Mouse (Mus musculus) embryonic fibroblast, embryonic 13.5 days (primary cell): Measurements from ENCODE around the gene Zbtb12. TPM values are rescaled to one million over a fixed set of nuclear protein-coding genes. Genes with fewer than 3 reads are reported as not detected.
A peak's percentile ranks its signal among the peaks of the same experiment; 100 is the strongest.
"Not testable (repeated sequence)": the region's sequence is repeated elsewhere in the genome, so short reads cannot be mapped to it uniquely, and the experiment has no call there.

ENCODE experiments used
- H3K27ac ChIP-seq: 2 replicates; pipeline ENCODE4 v1.5.1; 2012; ENCODE audit warnings: low read length, control low read depth, inconsistent platforms; ENCODE audit not compliant: insufficient read depth
- H3K4me1 ChIP-seq: 2 replicates; pipeline ENCODE4 v1.6.1; 2011; ENCODE audit warnings: low read length; ENCODE audit not compliant: control insufficient read depth, insufficient read depth
- H3K4me3 ChIP-seq: 2 replicates; pipeline ENCODE4 v1.5.1; 2011; ENCODE audit warnings: mild to moderate bottlenecking, control low read depth, low read length; ENCODE audit not compliant: insufficient read depth
- CTCF ChIP-seq: IDR thresholded peaks from 2 replicates; pipeline ENCODE4 v1.5.1; 2011; ENCODE audit warnings: mild to moderate bottlenecking, control low read depth, low read length, moderate library complexity, borderline replicate concordance; ENCODE audit not compliant: insufficient read depth
- POLR2A ChIP-seq: IDR thresholded peaks from 2 replicates; pipeline ENCODE4 v1.6.1; 2011; ENCODE audit warnings: low read depth, mild to moderate bottlenecking, control low read depth, low read length, moderate library complexity
- polyA plus RNA-seq: library from polyadenylated mRNA; stranded (reverse); fragments of >200 nt; gene quantifications from 2 replicates; pipeline ENCODE4 v1.2.4, GENCODE M21; 2011; ENCODE audit warnings: low read depth; ENCODE audit not compliant: missing spikeins, insufficient read length

Zbtb12 gene
- polyA plus RNA-seq, 1 experiment, result 16.2 TPM

GRCm38 (mm10) chr17:34899890-34900243 lies 20.6 kb downstream of the Zbtb12 start:
- peak overlapping the region; percentile 79 for H3K4me3 ChIP-seq
- H3K27ac ChIP-seq, result peak overlapping the region; percentile 82
- H3K4me1 ChIP-seq, result no peaks in the 10 kb centered on the region
- TF ChIP-seq CTCF (no peak), POLR2A (peak; percentile 5; the same call in 1 of the 2 replicates)

- not testable (repeated sequence) for H3K4me1 ChIP-seq, H3K27ac ChIP-seq, H3K4me3 ChIP-seq
Measured at GRCm38 (mm10) chr17:34900826-34901225, 21.5 kb downstream of the Zbtb12 start.

- H3K4me3 ChIP-seq, H3K27ac ChIP-seq, H3K4me1 ChIP-seq: not testable (repeated sequence)
Measured at GRCm38 (mm10) chr17:34901948-34902347, 22.7 kb downstream of the Zbtb12 start.

GRCm38 (mm10) chr17:34902895-34903294 lies 23.6 kb downstream of the Zbtb12 start:
- Histone ChIP-seq H3K4me3 (no peak overlapping the region), H3K4me1 (no peaks in the 10 kb centered on the region), H3K27ac (no peak overlapping the region)
- TF ChIP-seq CTCF (no peak), POLR2A (no peak)

GRCm38 (mm10) chr17:34910982-34911381 lies 31.7 kb downstream of the Zbtb12 start:
- TF ChIP-seq CTCF (no peak), POLR2A (no peak)
- H3K4me1 ChIP-seq, result no peaks in the 10 kb centered on the region
- H3K27ac ChIP-seq, result no peak overlapping the region
- no peak overlapping the region for H3K4me3 ChIP-seq

GRCm38 (mm10) chr17:34911945-34912351 lies 32.7 kb downstream of the Zbtb12 start:
- no peak overlapping the region for H3K27ac ChIP-seq
- H3K4me1 ChIP-seq, result no peaks in the 10 kb centered on the region
- TF ChIP-seq POLR2A (no peak), CTCF (peak; percentile 97)
- H3K4me3 ChIP-seq, result no peak overlapping the region

GRCm38 (mm10) chr17:34913930-34914665 lies 34.8 kb downstream of the Zbtb12 start, which contains the start of gene Slc44a4:
Slc44a4 (plus strand) TSS chr17:34914466.
- Histone ChIP-seq H3K4me3 (no peak within 1 kb of the TSS), H3K27ac (no peak within 1 kb of the TSS), H3K4me1 (no peaks in the 10 kb centered on the region)
- no peak for TF ChIP-seq POLR2A
- TF ChIP-seq CTCF, result no peak

GRCm38 (mm10) chr17:34915410-34915831 lies 36.1 kb downstream of the Zbtb12 start:
- H3K4me3 ChIP-seq, result no peak overlapping the region
- TF ChIP-seq POLR2A, result no peak
- 0 out of 2 replicates have a peak, but pooled peaks have one; percentile 20 for TF ChIP-seq CTCF
- H3K27ac ChIP-seq, result no peak overlapping the region
- H3K4me1 ChIP-seq, result no peaks in the 10 kb centered on the region

GRCm38 (mm10) chr17:34916316-34916715 lies 37.0 kb downstream of the Zbtb12 start:
- H3K4me3 ChIP-seq, result no peak overlapping the region
- no peak overlapping the region for H3K27ac ChIP-seq
- H3K4me1 ChIP-seq, result no peaks in the 10 kb centered on the region
- no peak for TF ChIP-seq POLR2A
- TF ChIP-seq CTCF, result no peak

GRCm38 (mm10) chr17:34917188-34917587 lies 37.9 kb downstream of the Zbtb12 start:
- H3K27ac ChIP-seq, result no peak overlapping the region
- no peaks in the 10 kb centered on the region for H3K4me1 ChIP-seq
- TF ChIP-seq POLR2A (no peak), CTCF (no peak)
- no peak overlapping the region for H3K4me3 ChIP-seq
